Mouse (Mus musculus): ENCODE measurements around the gene Cd160. TPM values are rescaled to one million over a fixed set of nuclear protein-coding genes. Genes with fewer than 3 reads are reported as not detected.

Cd160 gene
- polyA plus RNA-seq, 1 experiment from 2014 or later, result 0.39 TPM

- 83% methylated on average over 3 of the region's 3 CpGs for WGBS
- ATAC-seq (ENCODE audit: low FRiP score, low TSS enrichment) (no peak), DNase-seq (no peak)
- Histone ChIP-seq H3K9ac (replicated peaks; ENCODE audit: low read length) (no peak overlapping the region), H3K4me2 (ENCODE audit: low read length) (no peak overlapping the region), H3K4me3 (replicated peaks; ENCODE audit: low read depth, low read length) (no peak overlapping the region), H3K27ac (replicated peaks; ENCODE audit: low read depth, low read length) (no peak overlapping the region), H3K27me3 (ENCODE audit: control insufficient read depth, insufficient read depth, low read length) (no peaks in the 10 kb centered on the region), H3K9me3 (ENCODE audit: control insufficient read depth, low read length) (no peaks in the 10 kb centered on the region), H3K4me1 (ENCODE audit: control insufficient read depth, insufficient read depth, low read length) (no peaks in the 10 kb centered on the region), H3K36me3 (ENCODE audit: control insufficient read depth, insufficient read depth, low read length) (no peaks in the 10 kb centered on the region)
Observed at GRCm38 (mm10) chr3:96855833-96856232, 26.7 kb upstream of the Cd160 start.

GRCm38 (mm10) chr3:96854376-96854775 lies 25.2 kb upstream of the Cd160 start:
- no peak overlapping the region for H3K4me3 ChIP-seq (replicated peaks; ENCODE audit: low read depth, low read length)
- H3K4me1 ChIP-seq (ENCODE audit: control insufficient read depth, insufficient read depth, low read length), result no peaks in the 10 kb centered on the region
- no peaks in the 10 kb centered on the region for H3K9me3 ChIP-seq (ENCODE audit: control insufficient read depth, low read length)
- WGBS, result 88% methylated on average over 4 of the region's 4 CpGs
- ATAC-seq (ENCODE audit: low FRiP score, low TSS enrichment) (no peak), DNase-seq (no peak)
- H3K4me2 ChIP-seq (ENCODE audit: low read length), result no peak overlapping the region
- H3K9ac ChIP-seq (replicated peaks; ENCODE audit: low read length), result no peak overlapping the region
- no peaks in the 10 kb centered on the region for H3K27me3 ChIP-seq (ENCODE audit: control insufficient read depth, insufficient read depth, low read length)
- H3K36me3 ChIP-seq (ENCODE audit: control insufficient read depth, insufficient read depth, low read length), result no peaks in the 10 kb centered on the region
- no peak overlapping the region for H3K27ac ChIP-seq (replicated peaks; ENCODE audit: low read depth, low read length)

GRCm38 (mm10) chr3:96852561-96852960 lies 23.4 kb upstream of the Cd160 start:
- H3K9me3 ChIP-seq (ENCODE audit: control insufficient read depth, low read length), result no peaks in the 10 kb centered on the region
- H3K4me2 ChIP-seq (ENCODE audit: low read length), result no peak overlapping the region
- ATAC-seq (ENCODE audit: low FRiP score, low TSS enrichment) (no peak), DNase-seq (no peak)
- H3K9ac ChIP-seq (replicated peaks; ENCODE audit: low read length), result no peak overlapping the region
- no peaks in the 10 kb centered on the region for H3K36me3 ChIP-seq (ENCODE audit: control insufficient read depth, insufficient read depth, low read length)
- no peak overlapping the region for H3K27ac ChIP-seq (replicated peaks; ENCODE audit: low read depth, low read length)
- H3K4me3 ChIP-seq (replicated peaks; ENCODE audit: low read depth, low read length), result no peak overlapping the region
- 82% methylated on average over 6 of the region's 6 CpGs for WGBS
- H3K27me3 ChIP-seq (ENCODE audit: control insufficient read depth, insufficient read depth, low read length), result no peaks in the 10 kb centered on the region
- H3K4me1 ChIP-seq (ENCODE audit: control insufficient read depth, insufficient read depth, low read length), result no peaks in the 10 kb centered on the region

GRCm38 (mm10) chr3:96849168-96849727 lies 20.1 kb upstream of the Cd160 start:
- Histone ChIP-seq H3K9ac (replicated peaks; ENCODE audit: low read length) (no peak overlapping the region), H3K36me3 (ENCODE audit: control insufficient read depth, insufficient read depth, low read length) (no peaks in the 10 kb centered on the region), H3K4me3 (replicated peaks; ENCODE audit: low read depth, low read length) (no peak overlapping the region), H3K27ac (replicated peaks; ENCODE audit: low read depth, low read length) (no peak overlapping the region), H3K4me2 (ENCODE audit: low read length) (no peak overlapping the region), H3K27me3 (ENCODE audit: control insufficient read depth, insufficient read depth, low read length) (no peaks in the 10 kb centered on the region), H3K4me1 (ENCODE audit: control insufficient read depth, insufficient read depth, low read length) (no peaks in the 10 kb centered on the region), H3K9me3 (ENCODE audit: control insufficient read depth, low read length) (no peaks in the 10 kb centered on the region)
- ATAC-seq (ENCODE audit: low FRiP score, low TSS enrichment) (no peak), DNase-seq (no peak)
- 94% methylated on average over 2 of the region's 2 CpGs for WGBS

GRCm38 (mm10) chr3:96848470-96848869 lies 19.3 kb upstream of the Cd160 start:
- Histone ChIP-seq H3K9me3 (ENCODE audit: control insufficient read depth, low read length) (no peaks in the 10 kb centered on the region), H3K4me1 (ENCODE audit: control insufficient read depth, insufficient read depth, low read length) (no peaks in the 10 kb centered on the region), H3K9ac (replicated peaks; ENCODE audit: low read length) (no peak overlapping the region), H3K27ac (replicated peaks; ENCODE audit: low read depth, low read length) (no peak overlapping the region), H3K27me3 (ENCODE audit: control insufficient read depth, insufficient read depth, low read length) (no peaks in the 10 kb centered on the region), H3K36me3 (ENCODE audit: control insufficient read depth, insufficient read depth, low read length) (no peaks in the 10 kb centered on the region), H3K4me2 (ENCODE audit: low read length) (no peak overlapping the region), H3K4me3 (replicated peaks; ENCODE audit: low read depth, low read length) (no peak overlapping the region)
- no peak for ATAC-seq (ENCODE audit: low FRiP score, low TSS enrichment)
- WGBS, result 89% methylated on average over 7 of the region's 8 CpGs
- no peak for DNase-seq

GRCm38 (mm10) chr3:96847661-96848060 lies 18.5 kb upstream of the Cd160 start:
- H3K4me1 ChIP-seq (ENCODE audit: control insufficient read depth, insufficient read depth, low read length), result no peaks in the 10 kb centered on the region
- DNase-seq, result no peak
- H3K9me3 ChIP-seq (ENCODE audit: control insufficient read depth, low read length), result no peaks in the 10 kb centered on the region
- no peaks in the 10 kb centered on the region for H3K36me3 ChIP-seq (ENCODE audit: control insufficient read depth, insufficient read depth, low read length)
- no peak overlapping the region for H3K27ac ChIP-seq (replicated peaks; ENCODE audit: low read depth, low read length)
- no peak overlapping the region for H3K4me2 ChIP-seq (ENCODE audit: low read length)
- no peak for ATAC-seq (ENCODE audit: low FRiP score, low TSS enrichment)
- no peak overlapping the region for H3K4me3 ChIP-seq (replicated peaks; ENCODE audit: low read depth, low read length)
- 50% methylated on average over 6 of the region's 6 CpGs for WGBS
- no peak overlapping the region for H3K9ac ChIP-seq (replicated peaks; ENCODE audit: low read length)
- H3K27me3 ChIP-seq (ENCODE audit: control insufficient read depth, insufficient read depth, low read length), result no peaks in the 10 kb centered on the region

- Histone ChIP-seq H3K4me2 (ENCODE audit: low read length) (no peak overlapping the region), H3K9me3 (ENCODE audit: control insufficient read depth, low read length) (no peaks in the 10 kb centered on the region), H3K27ac (replicated peaks; ENCODE audit: low read depth, low read length) (no peak overlapping the region), H3K27me3 (ENCODE audit: control insufficient read depth, insufficient read depth, low read length) (no peaks in the 10 kb centered on the region), H3K4me3 (replicated peaks; ENCODE audit: low read depth, low read length) (no peak overlapping the region), H3K9ac (replicated peaks; ENCODE audit: low read length) (no peak overlapping the region), H3K36me3 (ENCODE audit: control insufficient read depth, insufficient read depth, low read length) (no peaks in the 10 kb centered on the region), H3K4me1 (ENCODE audit: control insufficient read depth, insufficient read depth, low read length) (no peaks in the 10 kb centered on the region)
- DNase-seq (no peak), ATAC-seq (ENCODE audit: low FRiP score, low TSS enrichment) (no peak)
- 91% methylated on average over 12 of the region's 12 CpGs for WGBS
Observed at GRCm38 (mm10) chr3:96846985-96847384, 17.8 kb upstream of the Cd160 start.

GRCm38 (mm10) chr3:96845806-96846205 lies 16.7 kb upstream of the Cd160 start:
- H3K4me3 ChIP-seq (replicated peaks; ENCODE audit: low read depth, low read length), result no peak overlapping the region
- DNase-seq, result no peak
- ATAC-seq (ENCODE audit: low FRiP score, low TSS enrichment), result no peak
- WGBS, result 87% methylated on average over 9 of the region's 9 CpGs
- no peaks in the 10 kb centered on the region for H3K27me3 ChIP-seq (ENCODE audit: control insufficient read depth, insufficient read depth, low read length)
- H3K9me3 ChIP-seq (ENCODE audit: control insufficient read depth, low read length), result no peaks in the 10 kb centered on the region
- H3K4me2 ChIP-seq (ENCODE audit: low read length), result no peak overlapping the region
- no peaks in the 10 kb centered on the region for H3K36me3 ChIP-seq (ENCODE audit: control insufficient read depth, insufficient read depth, low read length)
- H3K9ac ChIP-seq (replicated peaks; ENCODE audit: low read length), result no peak overlapping the region
- H3K4me1 ChIP-seq (ENCODE audit: control insufficient read depth, insufficient read depth, low read length), result no peaks in the 10 kb centered on the region
- H3K27ac ChIP-seq (replicated peaks; ENCODE audit: low read depth, low read length), result no peak overlapping the region

- Histone ChIP-seq H3K9me3 (ENCODE audit: control insufficient read depth, low read length) (no peaks in the 10 kb centered on the region), H3K4me2 (ENCODE audit: low read length) (no peak overlapping the region), H3K9ac (replicated peaks; ENCODE audit: low read length) (no peak overlapping the region), H3K4me1 (ENCODE audit: control insufficient read depth, insufficient read depth, low read length) (no peaks in the 10 kb centered on the region), H3K36me3 (ENCODE audit: control insufficient read depth, insufficient read depth, low read length) (no peaks in the 10 kb centered on the region), H3K4me3 (replicated peaks; ENCODE audit: low read depth, low read length) (no peak overlapping the region), H3K27me3 (ENCODE audit: control insufficient read depth, insufficient read depth, low read length) (no peaks in the 10 kb centered on the region), H3K27ac (replicated peaks; ENCODE audit: low read depth, low read length) (no peak overlapping the region)
- ATAC-seq (ENCODE audit: low FRiP score, low TSS enrichment) (no peak), DNase-seq (no peak)
- WGBS, result 97% methylated on average over 6 of the region's 6 CpGs
Observed at GRCm38 (mm10) chr3:96845191-96845590, 16.0 kb upstream of the Cd160 start.

All from midbrain, embryonic 14.5 days (tissue).